Mouse (Mus musculus): ENCODE measurements around the gene Mcoln2. TPM values are rescaled to one million over a fixed set of nuclear protein-coding genes. Genes with fewer than 3 reads are reported as not detected.

The Mcoln2 gene
- polyA plus RNA-seq, 1 experiment from 2014 or later, result 0.84 TPM

- no peaks in the 10 kb centered on the region for H3K9me3 ChIP-seq (ENCODE audit: low read length)
- H3K27ac ChIP-seq (ENCODE audit: low read length), result no peak overlapping the region
- H3K9ac ChIP-seq (replicated peaks; ENCODE audit: low read length), result no peak overlapping the region
- no peaks in the 10 kb centered on the region for H3K4me1 ChIP-seq (ENCODE audit: insufficient read depth, low read length)
- 89% methylated on average over 13 of the region's 13 CpGs for WGBS
- H3K27me3 ChIP-seq (ENCODE audit: insufficient read depth, low read length), result 0 out of 2 replicates have a peak, but pooled peaks cover 2% of the 10 kb centered on the region
- no peak for ATAC-seq (ENCODE audit: low FRiP score, low TSS enrichment)
- no peak overlapping the region for H3K4me3 ChIP-seq (ENCODE audit: low read length)
- H3K4me2 ChIP-seq (replicated peaks; ENCODE audit: low read depth, low read length), result no peak overlapping the region
- no peaks in the 10 kb centered on the region for H3K36me3 ChIP-seq (ENCODE audit: insufficient read depth, low read length)
Observed at GRCm38 (mm10) chr3:146228559-146229310, 79.1 kb downstream of the Mcoln2 start.

- 0 out of 2 replicates have a peak, but pooled peaks cover 2% of the 10 kb centered on the region for H3K27me3 ChIP-seq (ENCODE audit: insufficient read depth, low read length)
- no peak for ATAC-seq (ENCODE audit: low FRiP score, low TSS enrichment)
- no peak overlapping the region for H3K27ac ChIP-seq (ENCODE audit: low read length)
- WGBS, result 62% methylated on average over 7 of the region's 7 CpGs
- no peaks in the 10 kb centered on the region for H3K36me3 ChIP-seq (ENCODE audit: insufficient read depth, low read length)
- H3K4me2 ChIP-seq (replicated peaks; ENCODE audit: low read depth, low read length), result no peak overlapping the region
- 0 out of 2 replicates have a peak, but pooled peaks cover 3% of the 10 kb centered on the region for H3K4me1 ChIP-seq (ENCODE audit: insufficient read depth, low read length)
- no peak overlapping the region for H3K9ac ChIP-seq (replicated peaks; ENCODE audit: low read length)
- no peaks in the 10 kb centered on the region for H3K9me3 ChIP-seq (ENCODE audit: low read length)
- H3K4me3 ChIP-seq (ENCODE audit: low read length), result no peak overlapping the region
Observed at GRCm38 (mm10) chr3:146232708-146233107, 83.1 kb downstream of the Mcoln2 start.

GRCm38 (mm10) chr3:146233741-146234140 is 84.1 kb downstream of the Mcoln2 start:
- 0 out of 2 replicates have a peak, but pooled peaks cover 3% of the 10 kb centered on the region for H3K4me1 ChIP-seq (ENCODE audit: insufficient read depth, low read length)
- no peak overlapping the region for H3K9ac ChIP-seq (replicated peaks; ENCODE audit: low read length)
- H3K4me3 ChIP-seq (ENCODE audit: low read length), result no peak overlapping the region
- H3K36me3 ChIP-seq (ENCODE audit: insufficient read depth, low read length), result no peaks in the 10 kb centered on the region
- H3K27ac ChIP-seq (ENCODE audit: low read length), result no peak overlapping the region
- H3K4me2 ChIP-seq (replicated peaks; ENCODE audit: low read depth, low read length), result no peak overlapping the region
- WGBS, result 43% methylated on average over 4 of the region's 4 CpGs
- 0 out of 2 replicates have a peak, but pooled peaks cover 2% of the 10 kb centered on the region for H3K27me3 ChIP-seq (ENCODE audit: insufficient read depth, low read length)
- no peaks in the 10 kb centered on the region for H3K9me3 ChIP-seq (ENCODE audit: low read length)
- no peak for ATAC-seq (ENCODE audit: low FRiP score, low TSS enrichment)

- 63% methylated on average over 10 of the region's 10 CpGs for WGBS
- Histone ChIP-seq H3K9ac (replicated peaks; ENCODE audit: low read length) (no peak overlapping the region), H3K4me3 (ENCODE audit: low read length) (no peak overlapping the region), H3K4me2 (replicated peaks; ENCODE audit: low read depth, low read length) (no peak overlapping the region), H3K27ac (ENCODE audit: low read length) (no peak overlapping the region), H3K36me3 (ENCODE audit: insufficient read depth, low read length) (no peaks in the 10 kb centered on the region), H3K9me3 (ENCODE audit: low read length) (no peaks in the 10 kb centered on the region), H3K27me3 (ENCODE audit: insufficient read depth, low read length) (0 out of 2 replicates have a peak, but pooled peaks cover 2% of the 10 kb centered on the region), H3K4me1 (ENCODE audit: insufficient read depth, low read length) (0 out of 2 replicates have a peak, but pooled peaks cover 3% of the 10 kb centered on the region)
- no peak for ATAC-seq (ENCODE audit: low FRiP score, low TSS enrichment)
Observed at GRCm38 (mm10) chr3:146234530-146234929, 84.9 kb downstream of the Mcoln2 start.

- Histone ChIP-seq H3K27me3 (ENCODE audit: insufficient read depth, low read length) (0 out of 2 replicates have a peak, but pooled peaks cover 2% of the 10 kb centered on the region), H3K4me1 (ENCODE audit: insufficient read depth, low read length) (0 out of 2 replicates have a peak, but pooled peaks cover 3% of the 10 kb centered on the region), H3K9ac (replicated peaks; ENCODE audit: low read length) (no peak overlapping the region), H3K27ac (ENCODE audit: low read length) (no peak overlapping the region), H3K4me3 (ENCODE audit: low read length) (no peak overlapping the region), H3K4me2 (replicated peaks; ENCODE audit: low read depth, low read length) (no peak overlapping the region), H3K36me3 (ENCODE audit: insufficient read depth, low read length) (no peaks in the 10 kb centered on the region), H3K9me3 (ENCODE audit: low read length) (no peaks in the 10 kb centered on the region)
- no peak for ATAC-seq (ENCODE audit: low FRiP score, low TSS enrichment)
- 33% methylated on average over 8 of the region's 8 CpGs for WGBS
Observed at GRCm38 (mm10) chr3:146236280-146236679, 86.6 kb downstream of the Mcoln2 start.

- H3K27me3 ChIP-seq (ENCODE audit: insufficient read depth, low read length), result 0 out of 2 replicates have a peak, but pooled peaks cover 2% of the 10 kb centered on the region
- peak; percentile 88 for ATAC-seq (ENCODE audit: low FRiP score, low TSS enrichment)
- no peak overlapping the region for H3K9ac ChIP-seq (replicated peaks; ENCODE audit: low read length)
- H3K4me2 ChIP-seq (replicated peaks; ENCODE audit: low read depth, low read length), result 0 out of 2 replicates have a peak overlapping the region, but pooled peaks have one; percentile 10
- no peaks in the 10 kb centered on the region for H3K36me3 ChIP-seq (ENCODE audit: insufficient read depth, low read length)
- H3K27ac ChIP-seq (ENCODE audit: low read length), result no peak overlapping the region
- H3K4me1 ChIP-seq (ENCODE audit: insufficient read depth, low read length), result 0 out of 2 replicates have a peak, but pooled peaks cover 3% of the 10 kb centered on the region
- H3K4me3 ChIP-seq (ENCODE audit: low read length), result no peak overlapping the region
- 52% methylated on average over 5 of the region's 5 CpGs for WGBS
- H3K9me3 ChIP-seq (ENCODE audit: low read length), result no peaks in the 10 kb centered on the region
Observed at GRCm38 (mm10) chr3:146237676-146238075, 88.0 kb downstream of the Mcoln2 start.

GRCm38 (mm10) chr3:146244630-146245029 is 95.0 kb downstream of the Mcoln2 start:
- H3K4me1 ChIP-seq (ENCODE audit: insufficient read depth, low read length), result no peaks in the 10 kb centered on the region
- no peaks in the 10 kb centered on the region for H3K9me3 ChIP-seq (ENCODE audit: low read length)
- WGBS, result 75% methylated on average over 1 of the region's 1 CpGs
- no peaks in the 10 kb centered on the region for H3K27me3 ChIP-seq (ENCODE audit: insufficient read depth, low read length)
- no peak overlapping the region for H3K27ac ChIP-seq (ENCODE audit: low read length)
- H3K4me3 ChIP-seq (ENCODE audit: low read length), result no peak overlapping the region
- no peak overlapping the region for H3K4me2 ChIP-seq (replicated peaks; ENCODE audit: low read depth, low read length)
- no peak overlapping the region for H3K9ac ChIP-seq (replicated peaks; ENCODE audit: low read length)
- no peaks in the 10 kb centered on the region for H3K36me3 ChIP-seq (ENCODE audit: insufficient read depth, low read length)
- ATAC-seq (ENCODE audit: low FRiP score, low TSS enrichment), result no peak

Other genes starting within 250 kb of the Mcoln2 start
- gene Bcl10, start 227.0 kb upstream of the Mcoln2 start, polyA plus RNA-seq (2015; fragmentation: Nextera tagmentation; extraction: Ambion mirVana), result 53.5 and 56.2 TPM in 2 replicates
- gene 2410004B18Rik, start 211.8 kb upstream of the Mcoln2 start, polyA plus RNA-seq (2015; fragmentation: Nextera tagmentation; extraction: Ambion mirVana), result 46.0 and 51.9 TPM in 2 replicates
- gene Syde2, start 162.0 kb upstream of the Mcoln2 start, polyA plus RNA-seq (2015; fragmentation: Nextera tagmentation; extraction: Ambion mirVana), result 1.4 and 1.7 TPM in 2 replicates
- gene Wdr63, start 41.7 kb upstream of the Mcoln2 start, polyA plus RNA-seq (2015; fragmentation: Nextera tagmentation; extraction: Ambion mirVana), result 0.24 and 0.31 TPM in 2 replicates
- gene Mcoln3, start 32.4 kb upstream of the Mcoln2 start, polyA plus RNA-seq (2015; fragmentation: Nextera tagmentation; extraction: Ambion mirVana), result 20.5 and 20.6 TPM in 2 replicates
- gene Lpar3, start 71.1 kb downstream of the Mcoln2 start, polyA plus RNA-seq (2015; fragmentation: Nextera tagmentation; extraction: Ambion mirVana), result 2.2 TPM in 2 replicates

Data from kidney, embryonic 16.5 days (tissue).